Mouse (Mus musculus) megakaryocyte, embryonic 14.5 days (primary cell): ENCODE data around the gene Hsd17b2. TPM values are rescaled to one million over a fixed set of nuclear protein-coding genes. Genes with fewer than 3 reads are reported as not detected.

Experiments
- H3K27me3 ChIP-seq: replicated peaks from 2 replicates; pipeline ENCODE3; 2012; ENCODE audit warnings: inconsistent platforms
- H3K36me3 ChIP-seq: replicated peaks from 2 replicates; pipeline ENCODE3; 2012; ENCODE audit warnings: low read length, inconsistent platforms, mixed read lengths
- H3K4me1 ChIP-seq: 2 replicates; pipeline ENCODE4 v1.6.1; 2012; ENCODE audit warnings: inconsistent platforms
- H3K4me3 ChIP-seq: replicated peaks from 2 replicates; pipeline ENCODE3; 2012; ENCODE audit warnings: moderate library complexity, mild to moderate bottlenecking, inconsistent platforms
- H3K9me3 ChIP-seq: 2 replicates; pipeline ENCODE4 v1.6.1; 2012; ENCODE audit warnings: inconsistent platforms
- FLI1 ChIP-seq: IDR thresholded peaks from 2 replicates; pipeline ENCODE4 v1.6.1; 2012; ENCODE audit warnings: low read length, inconsistent platforms, mixed read lengths
- GATA1 ChIP-seq: IDR thresholded peaks from 3 replicates; pipeline ENCODE4 v1.6.1; 2012; ENCODE audit warnings: mixed read lengths, low read length, inconsistent platforms, borderline replicate concordance
- polyA plus RNA-seq: library from polyadenylated mRNA; stranded (reverse); fragments of >175 nt; gene quantifications from 2 replicates; pipeline ENCODE4 v1.2.3, GENCODE M21; 2012; ENCODE audit warnings: low replicate concordance; ENCODE audit not compliant: insufficient read depth

The Hsd17b2 gene
- polyA plus RNA-seq, 1 experiment: not detected

DNA sequence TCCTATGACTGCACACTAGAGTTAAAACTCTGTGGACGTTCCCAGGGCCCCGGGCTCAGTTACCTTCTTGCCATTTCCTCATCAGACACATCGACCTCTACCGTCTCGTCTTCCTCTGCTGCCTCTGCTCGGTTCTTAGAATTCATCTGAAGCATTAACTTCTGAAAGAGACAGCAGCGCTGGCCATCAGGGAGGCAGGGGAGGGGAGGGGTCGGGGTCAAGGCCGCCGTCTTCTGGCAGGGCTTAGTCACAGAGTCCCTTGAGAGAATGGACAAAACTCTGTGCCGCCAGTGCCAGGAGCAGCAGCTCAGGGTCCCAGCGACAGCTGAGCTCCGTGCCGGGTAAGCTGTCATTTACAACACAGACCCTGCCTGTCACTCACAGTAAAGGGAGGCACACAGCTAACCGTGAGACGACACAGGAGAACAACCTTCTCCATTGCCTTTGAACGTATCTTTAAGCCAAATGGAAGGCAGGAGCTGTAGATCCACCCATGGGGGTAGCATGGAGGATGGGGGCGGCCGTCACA lies 91.0 kb downstream of the Hsd17b2 start:
- Histone ChIP-seq H3K36me3 (peaks cover 97% of the 10 kb centered on the region), H3K4me1 (no peaks in the 10 kb centered on the region), H3K9me3 (no peaks in the 10 kb centered on the region), H3K4me3 (no peak overlapping the region), H3K27me3 (no peaks in the 10 kb centered on the region)
- TF ChIP-seq GATA1 (no peak), FLI1 (no peak)

DNA sequence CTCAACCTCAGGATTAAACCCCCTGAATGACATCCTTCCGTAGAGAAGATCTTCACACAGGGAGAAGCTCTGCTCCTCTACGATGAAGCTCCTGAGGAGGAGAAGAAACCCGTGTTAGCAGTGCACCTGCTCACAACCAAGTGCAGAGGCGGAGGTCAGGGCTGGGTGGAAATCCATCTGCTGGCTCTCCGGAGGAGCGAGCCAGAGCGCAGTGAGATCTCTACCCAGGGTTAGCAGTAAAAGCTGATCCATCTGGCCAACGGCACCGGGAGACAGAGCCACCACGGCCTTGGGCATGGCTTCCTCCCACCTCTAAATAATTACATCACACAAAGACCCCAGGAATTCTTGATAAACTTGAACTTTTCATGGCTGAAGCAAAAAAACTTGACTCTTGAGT lies 92.9 kb downstream of the Hsd17b2 start:
- Histone ChIP-seq H3K9me3 (no peaks in the 10 kb centered on the region), H3K4me3 (no peak overlapping the region), H3K36me3 (peaks cover 100% of the 10 kb centered on the region), H3K4me1 (peaks cover 5% of the 10 kb centered on the region), H3K27me3 (no peaks in the 10 kb centered on the region)
- no peak for TF ChIP-seq GATA1
- no peak for TF ChIP-seq FLI1

DNA sequence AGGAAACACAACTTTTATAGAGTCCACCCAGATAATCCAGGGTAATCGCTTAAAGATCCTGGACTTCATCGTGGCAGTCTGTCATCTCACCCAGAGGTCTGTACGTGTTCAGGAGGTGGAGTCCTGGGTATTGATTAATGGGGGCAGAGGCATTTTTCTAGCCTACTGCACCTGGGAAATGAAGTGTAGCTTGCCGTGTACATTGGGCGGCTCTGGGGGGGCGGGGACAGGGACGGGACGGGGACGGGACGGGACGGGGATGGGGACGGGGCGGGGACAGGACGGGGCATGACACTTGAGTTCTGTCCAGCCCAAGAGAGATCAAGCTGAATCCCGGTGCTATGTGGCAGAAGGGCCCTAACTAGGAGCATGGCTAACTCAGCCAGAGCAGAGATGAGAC lies 94.8 kb downstream of the Hsd17b2 start:
- H3K27me3 ChIP-seq: no peaks in the 10 kb centered on the region
- peaks cover 23% of the 10 kb centered on the region for H3K4me1 ChIP-seq
- no peak overlapping the region for H3K4me3 ChIP-seq
- TF ChIP-seq FLI1 (no peak), GATA1 (no peak)
- H3K9me3 ChIP-seq: no peaks in the 10 kb centered on the region
- H3K36me3 ChIP-seq: peaks cover 83% of the 10 kb centered on the region

DNA sequence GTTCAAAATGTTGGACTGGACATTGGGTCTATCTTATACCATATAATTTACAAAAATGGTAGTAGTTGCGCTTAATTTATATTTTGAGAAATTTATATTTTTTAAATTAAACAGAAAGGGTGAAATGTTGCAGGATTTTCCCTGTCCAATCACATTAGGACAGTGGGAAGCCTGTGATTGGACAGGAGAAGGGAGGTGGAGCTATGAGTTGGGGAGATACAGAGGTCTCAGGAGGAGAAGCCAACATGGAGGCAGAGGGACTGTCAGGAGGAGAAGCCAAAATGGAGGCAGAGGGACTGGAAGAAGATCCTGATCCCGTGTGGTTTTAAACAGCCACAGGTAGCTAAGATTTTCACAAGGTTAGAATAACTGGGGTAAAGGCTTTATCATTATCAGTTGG lies 96.4 kb downstream of the Hsd17b2 start:
- H3K4me3 ChIP-seq: no peak overlapping the region
- H3K36me3 ChIP-seq: peaks cover 67% of the 10 kb centered on the region
- H3K4me1 ChIP-seq: peaks cover 31% of the 10 kb centered on the region
- no peaks in the 10 kb centered on the region for H3K9me3 ChIP-seq
- TF ChIP-seq GATA1: no peak
- no peak for TF ChIP-seq FLI1
- H3K27me3 ChIP-seq: no peaks in the 10 kb centered on the region

DNA sequence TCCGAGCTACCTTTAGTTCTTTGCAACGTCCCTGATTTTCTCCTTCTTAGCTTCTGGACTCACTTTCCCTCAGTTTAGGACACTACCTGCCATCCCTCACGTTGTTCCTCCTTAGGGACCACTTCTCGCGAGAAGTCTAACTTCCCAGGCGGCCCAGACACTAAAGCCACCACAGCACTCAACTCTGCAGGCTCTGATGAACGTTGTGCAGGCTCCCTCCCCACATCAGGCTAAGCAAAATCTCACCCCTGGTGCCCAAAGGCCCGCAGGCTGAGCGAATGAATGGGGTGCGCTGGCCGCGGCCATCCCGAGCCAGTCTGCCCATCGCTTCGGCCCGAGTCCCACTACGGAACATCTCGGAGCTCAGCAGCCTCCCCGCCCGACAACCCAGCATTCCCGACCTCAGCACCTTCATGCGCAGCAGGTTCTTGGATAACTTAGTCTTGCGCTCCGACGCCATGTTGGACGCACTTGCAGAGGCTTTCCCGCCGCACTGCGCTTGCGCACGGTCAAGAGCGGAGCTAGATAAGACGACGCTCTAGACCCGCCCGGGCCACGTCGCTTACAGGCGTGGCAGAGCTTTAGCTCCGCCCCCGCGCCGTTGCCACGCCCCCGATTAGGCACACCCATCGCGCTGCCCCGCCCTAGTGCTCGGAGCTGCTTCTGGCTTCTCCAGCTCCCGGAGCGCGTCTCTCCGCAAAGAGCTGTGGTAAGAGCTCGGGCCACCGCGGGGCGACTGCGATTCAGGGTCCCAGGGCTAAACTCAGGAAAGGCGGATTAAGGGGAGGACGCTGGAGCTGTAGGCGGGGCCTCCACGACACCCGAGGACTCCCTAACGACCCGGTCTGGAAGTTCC lies 100.0 kb downstream of the Hsd17b2 start, which contains the start of gene Mphosph6:
Gene Mphosph6 (minus strand): TSS at position 501 of the 856 bp plus-strand sequence.
- Histone ChIP-seq H3K9me3 (0 out of 2 replicates have a peak, but pooled peaks cover 2% of the 10 kb centered on the region), H3K4me3 (peak within 1 kb of the TSS; percentile 100), H3K27me3 (peaks cover 18% of the 10 kb centered on the region), H3K36me3 (peaks cover 31% of the 10 kb centered on the region), H3K4me1 (peaks cover 31% of the 10 kb centered on the region)
- peak; percentile 94 for TF ChIP-seq GATA1
- no peak for TF ChIP-seq FLI1

DNA sequence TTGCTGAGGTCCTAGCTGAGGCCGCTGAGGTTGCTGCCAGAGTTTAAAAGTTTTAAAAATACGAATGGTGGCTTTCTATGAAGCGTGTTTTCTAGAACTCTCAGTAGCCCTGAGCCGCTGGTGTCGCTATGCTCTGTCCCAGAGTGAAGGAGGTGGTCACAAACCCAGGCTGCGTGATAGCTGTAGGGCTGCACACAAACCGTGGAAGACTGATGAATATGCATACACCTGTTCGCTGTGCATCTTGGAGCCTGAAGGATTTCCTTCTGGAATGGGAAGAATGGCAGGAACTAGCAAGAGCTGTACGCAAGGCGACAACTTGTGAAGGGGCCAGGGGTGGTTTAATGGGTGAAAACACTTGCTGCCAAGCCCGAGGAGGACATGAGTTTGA lies 100.6 kb downstream of the Hsd17b2 start:
- H3K4me3 ChIP-seq: peak overlapping the region; percentile 100
- H3K36me3 ChIP-seq: peaks cover 24% of the 10 kb centered on the region
- H3K9me3 ChIP-seq: 0 out of 2 replicates have a peak, but pooled peaks cover 3% of the 10 kb centered on the region
- no peak for TF ChIP-seq GATA1
- TF ChIP-seq FLI1: no peak
- peaks cover 31% of the 10 kb centered on the region for H3K4me1 ChIP-seq
- H3K27me3 ChIP-seq: peaks cover 20% of the 10 kb centered on the region

DNA sequence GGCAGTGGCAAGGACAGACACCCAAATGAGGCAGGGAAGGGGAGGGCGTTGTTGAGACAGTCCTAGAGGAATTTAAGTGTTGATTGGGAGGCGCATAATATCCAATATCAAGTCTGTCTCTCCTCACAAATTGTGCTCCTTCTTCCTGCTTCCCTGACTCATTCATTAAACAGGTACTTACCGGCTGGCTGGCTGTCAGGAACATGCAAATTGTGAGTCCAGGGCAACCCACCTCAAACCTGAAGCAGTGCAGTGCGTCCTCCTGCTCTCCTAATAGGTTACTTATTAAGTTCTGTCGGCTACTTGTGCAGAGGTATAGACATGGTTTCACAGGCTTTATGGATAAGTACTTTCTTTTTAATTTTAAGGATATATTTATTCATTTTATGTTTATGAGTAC lies 103.7 kb downstream of the Hsd17b2 start:
- Histone ChIP-seq H3K36me3 (no peaks in the 10 kb centered on the region), H3K4me1 (peaks cover 18% of the 10 kb centered on the region), H3K27me3 (peaks cover 24% of the 10 kb centered on the region)

More for the DNA sequence above, 103.7 kb downstream of the Hsd17b2 start:
- 0 out of 2 replicates have a peak, but pooled peaks cover 3% of the 10 kb centered on the region for H3K9me3 ChIP-seq
- TF ChIP-seq GATA1: no peak
- no peak for TF ChIP-seq FLI1
- no peak overlapping the region for H3K4me3 ChIP-seq

Other genes with a start within 250 kb of the Hsd17b2 start
- 36.0 and 76.6 TPM in 2 replicates for gene Plcg2, start 203.6 kb upstream of the Hsd17b2 start, polyA plus RNA-seq
- gene Sdr42e1, start 28.2 kb upstream of the Hsd17b2 start, polyA plus RNA-seq: 0.89 TPM in 1 of 2 replicates, not detected in the other
- 3.2 and 10.7 TPM in 2 replicates for gene Mphosph6, start 100.0 kb downstream of the Hsd17b2 start, polyA plus RNA-seq